Mouse (Mus musculus): ENCODE data around the gene Jdp2.
"Not testable (repeated sequence)": the region's sequence is repeated elsewhere in the genome, so short reads cannot be mapped to it uniquely, and the experiment has no call there.

The Jdp2 gene

DNA sequence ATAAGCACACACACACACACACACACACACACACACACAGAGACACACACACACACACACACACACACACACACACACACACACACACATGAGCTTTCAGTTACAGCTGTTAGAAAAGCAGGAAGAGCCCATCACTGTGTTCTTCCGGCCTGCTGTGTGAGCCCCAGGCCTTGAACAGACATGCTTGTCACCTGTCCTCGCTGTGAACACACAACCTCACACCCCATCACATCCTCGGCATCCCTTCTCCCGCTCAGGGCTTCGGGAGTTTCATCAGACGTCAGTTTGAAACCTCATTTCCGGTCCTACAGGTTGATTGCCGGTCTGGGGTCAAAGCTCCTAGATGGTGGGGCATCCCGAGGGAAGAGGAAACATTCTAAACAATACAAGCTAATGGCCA is 39.1 kb downstream of the Jdp2 start:
- no peak for DNase-seq (ENCODE audit: low read depth)

DNA sequence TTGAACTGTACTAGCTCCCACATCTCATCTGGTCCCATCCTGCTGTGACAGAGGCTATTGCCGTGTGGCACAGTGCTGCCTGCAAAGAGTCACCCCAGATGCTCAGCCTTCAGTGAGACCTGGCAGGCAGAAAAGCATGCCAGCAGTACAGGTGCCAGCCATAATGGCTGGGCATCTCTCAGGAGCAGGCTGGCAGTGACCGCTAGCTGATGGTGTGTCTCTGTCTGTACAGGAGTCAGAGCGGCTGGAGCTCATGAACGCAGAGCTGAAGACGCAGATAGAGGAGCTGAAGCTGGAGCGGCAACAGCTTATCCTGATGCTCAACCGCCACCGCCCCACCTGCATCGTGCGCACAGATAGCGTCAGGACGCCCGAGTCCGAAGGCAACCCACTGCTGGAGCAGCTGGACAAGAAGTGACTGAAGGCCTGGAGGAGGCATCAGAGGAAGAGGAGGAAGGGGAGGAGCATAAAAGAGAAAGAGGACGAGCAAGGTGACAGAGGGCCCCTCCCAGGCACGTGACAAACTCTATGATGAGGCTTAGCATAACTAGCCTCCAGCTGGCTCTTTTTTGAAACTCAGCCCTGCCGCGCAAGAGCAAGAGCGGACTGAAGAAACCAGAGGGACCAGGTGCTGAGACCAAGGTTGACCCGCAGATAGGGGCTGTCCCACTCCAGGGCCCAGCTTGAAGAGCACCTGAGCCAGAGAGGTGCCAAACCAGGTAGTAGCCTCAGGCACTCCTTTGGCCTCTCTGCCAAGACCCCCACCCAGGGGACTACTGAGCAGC is 39.9 kb downstream of the Jdp2 start:
- DNase-seq (ENCODE audit: low read depth) = no peak

DNA sequence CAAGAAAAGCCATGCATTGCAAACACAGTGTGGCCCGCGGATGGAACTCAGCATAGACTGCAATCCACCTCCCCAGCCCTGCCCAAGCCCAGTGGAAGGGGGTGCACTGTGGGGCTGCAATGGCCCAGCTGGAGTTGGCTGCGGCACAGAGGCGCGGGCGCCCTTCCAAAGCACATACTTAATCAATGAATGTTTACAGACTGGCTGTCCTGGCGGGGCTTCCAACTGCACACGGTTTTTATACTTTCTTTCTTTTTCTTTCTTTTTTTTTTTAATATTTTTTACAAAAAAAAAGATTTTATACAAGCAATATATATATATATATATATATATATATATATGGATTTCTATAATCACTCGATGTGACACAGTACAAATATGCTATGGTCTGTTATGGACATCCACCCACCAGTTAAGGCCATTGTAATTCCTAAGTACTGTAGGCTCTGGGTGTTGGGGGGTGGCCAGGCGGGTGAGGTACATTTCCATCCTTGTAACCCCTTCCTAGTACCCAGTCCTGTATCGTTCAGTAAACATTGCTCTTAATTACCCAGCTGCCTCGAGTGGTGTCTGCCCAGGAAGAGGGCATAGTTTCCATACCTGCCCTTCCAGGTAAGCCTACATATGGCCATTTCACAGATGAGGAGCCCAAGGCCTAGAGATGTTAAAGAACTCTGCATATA is 40.6 kb downstream of the Jdp2 start:
- no peak for DNase-seq (ENCODE audit: low read depth)

DNA sequence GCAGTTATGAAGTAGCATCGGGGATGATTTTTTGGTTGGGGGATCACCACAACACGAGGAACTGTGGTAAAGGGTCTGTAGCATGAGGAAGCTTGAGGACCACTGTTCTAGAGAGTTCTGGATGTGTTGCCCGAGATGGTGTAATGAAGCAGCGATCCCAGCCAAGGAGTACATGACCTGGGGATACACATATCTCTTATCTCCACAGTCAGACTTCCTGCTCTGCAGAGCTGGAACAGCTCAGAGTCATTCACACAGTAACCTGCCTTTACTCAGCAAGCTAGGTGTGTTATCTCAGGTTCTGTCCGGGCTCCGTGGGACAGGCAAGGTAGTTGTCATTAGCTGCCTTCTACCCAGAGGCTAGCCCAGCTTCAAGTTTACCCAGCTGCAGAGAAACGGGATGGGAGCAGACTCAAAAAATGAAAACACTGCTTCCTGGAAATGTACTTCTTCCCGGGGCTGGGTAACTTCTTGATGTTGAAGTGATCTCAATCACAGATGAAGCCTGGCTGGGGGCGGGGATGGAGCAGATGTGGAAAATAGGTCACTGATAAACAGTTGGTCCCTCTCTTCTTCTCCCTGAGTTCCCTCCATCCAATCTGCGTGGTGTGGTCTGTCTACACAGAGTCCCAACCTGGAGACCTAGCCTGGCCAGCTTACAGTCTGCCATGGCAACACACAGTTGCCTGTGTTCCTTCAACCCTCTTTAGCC is 42.2 kb downstream of the Jdp2 start:
- DNase-seq (ENCODE audit: low read depth) = peak; percentile 85

DNA sequence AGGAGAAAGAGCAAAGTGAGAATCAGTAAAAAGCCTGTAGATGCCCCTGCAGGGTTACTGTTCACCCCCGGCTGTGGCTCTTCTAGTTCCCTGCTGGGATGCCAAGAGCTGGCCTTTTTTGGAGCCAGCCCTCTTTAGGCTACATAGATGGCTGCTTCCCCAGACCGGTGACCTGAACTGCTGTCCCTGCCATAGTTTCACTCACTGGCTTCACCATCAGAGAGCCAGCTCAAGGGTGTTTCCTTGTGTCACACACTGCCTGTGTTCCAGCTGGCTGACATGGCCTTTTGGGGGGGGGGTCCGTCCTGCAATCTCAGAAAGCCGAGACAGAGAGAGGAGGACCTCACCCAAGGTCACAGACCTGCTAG is 42.7 kb downstream of the Jdp2 start:
- no peak for DNase-seq (ENCODE audit: low read depth)

DNA sequence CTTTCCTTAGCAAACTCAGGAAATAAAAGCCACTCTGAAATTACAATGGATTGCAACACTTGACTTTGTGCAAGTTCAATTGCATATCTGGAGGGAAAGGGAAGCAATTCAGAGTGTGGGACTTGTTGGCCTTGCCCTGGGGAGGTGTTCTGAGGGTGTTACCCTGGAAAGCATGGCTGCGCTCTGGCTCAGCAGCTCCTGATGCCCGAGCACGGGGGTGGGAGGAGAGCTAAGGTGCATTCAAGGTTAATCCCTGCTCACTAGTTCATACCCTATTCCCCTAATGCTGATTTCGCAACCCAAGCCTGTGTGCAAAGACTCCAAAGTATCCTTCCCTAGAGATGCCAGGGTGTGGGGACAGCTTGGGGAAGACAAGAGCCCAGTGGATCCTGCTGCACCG is 44.9 kb downstream of the Jdp2 start:
- DNase-seq (ENCODE audit: low read depth) = peak; percentile 20

DNA sequence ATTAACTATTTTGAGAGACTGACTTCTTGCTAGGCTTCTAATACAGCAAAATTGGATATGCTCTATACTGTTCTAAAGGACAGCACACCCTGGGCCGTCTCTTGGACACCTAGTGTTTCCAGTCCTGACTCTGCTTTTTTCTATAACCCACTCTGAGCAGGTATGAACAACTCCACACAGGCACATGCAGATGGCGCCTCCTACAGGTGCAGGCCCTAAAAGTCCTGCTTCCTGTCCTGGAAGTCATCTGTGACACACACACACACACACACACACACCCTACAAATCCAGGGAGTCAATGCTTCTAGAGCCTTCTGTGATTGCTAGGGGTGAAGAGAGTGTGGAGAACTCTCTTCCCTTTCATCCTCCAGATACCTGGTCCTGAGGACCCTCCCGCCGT is 46.8 kb downstream of the Jdp2 start:
- peak; percentile 68 for DNase-seq (ENCODE audit: low read depth)

DNA sequence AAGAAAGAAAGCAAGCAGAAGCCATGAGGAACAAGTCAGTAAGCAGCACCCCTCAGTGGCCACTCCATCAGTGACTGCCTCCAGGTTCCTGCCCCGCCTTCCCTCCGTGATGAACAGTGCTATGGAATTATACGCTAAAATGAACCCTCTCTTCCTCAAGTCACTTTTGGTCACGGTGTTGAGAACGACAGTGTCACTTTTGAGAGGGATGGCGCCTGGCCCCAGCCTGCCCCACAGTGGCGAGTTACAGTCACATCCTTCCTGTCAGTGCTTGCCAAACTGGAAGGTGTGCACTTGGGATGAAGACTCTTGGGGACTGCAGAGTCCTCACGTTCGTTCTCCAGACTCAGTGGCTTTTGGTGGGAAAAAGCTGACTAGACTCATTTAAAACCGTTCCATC is 48.5 kb downstream of the Jdp2 start:
- peak; percentile 79 for DNase-seq (ENCODE audit: low read depth)

DNA sequence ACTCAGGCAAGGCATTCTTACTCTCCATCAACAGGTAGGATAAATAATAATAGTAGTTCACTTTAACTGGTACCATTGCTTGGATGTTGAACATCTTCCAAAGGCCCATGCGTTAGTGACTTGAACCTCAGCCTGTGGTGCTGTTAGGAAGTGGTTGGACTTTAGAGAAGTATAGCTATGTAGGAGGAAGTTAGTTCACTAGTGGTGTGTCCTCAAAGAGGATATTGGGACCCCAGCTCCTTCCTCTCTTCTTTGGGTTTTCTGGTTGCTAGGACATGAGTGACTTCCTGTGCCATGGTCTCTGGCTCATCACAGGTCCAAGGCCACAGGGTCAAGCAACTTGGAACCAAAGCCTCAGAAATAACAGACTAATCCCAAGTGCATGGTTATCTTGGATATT is 49.1 kb downstream of the Jdp2 start:
- DNase-seq (ENCODE audit: low read depth) = peak; percentile 81

DNA sequence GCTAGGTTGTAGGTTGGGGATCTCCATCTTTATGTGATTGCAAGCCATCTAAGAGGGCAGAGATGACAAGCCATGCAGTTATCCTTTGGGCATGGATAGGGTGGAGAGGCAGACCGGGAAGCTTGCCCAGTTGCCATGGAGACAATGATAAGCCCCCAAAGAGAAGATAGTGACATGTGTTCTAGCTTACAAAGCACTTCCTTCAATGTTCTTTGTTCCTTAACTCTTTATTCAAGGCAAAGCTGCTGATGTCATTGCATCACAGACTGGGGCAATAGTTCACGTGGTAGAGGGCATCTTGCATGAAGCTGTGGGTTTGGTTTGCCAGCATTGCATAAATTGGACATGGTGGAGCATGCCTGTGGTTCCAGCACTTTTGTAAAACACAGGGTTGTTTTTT is 60.5 kb downstream of the Jdp2 start:
- DNase-seq (ENCODE audit: low read depth) = peak; percentile 81

DNA sequence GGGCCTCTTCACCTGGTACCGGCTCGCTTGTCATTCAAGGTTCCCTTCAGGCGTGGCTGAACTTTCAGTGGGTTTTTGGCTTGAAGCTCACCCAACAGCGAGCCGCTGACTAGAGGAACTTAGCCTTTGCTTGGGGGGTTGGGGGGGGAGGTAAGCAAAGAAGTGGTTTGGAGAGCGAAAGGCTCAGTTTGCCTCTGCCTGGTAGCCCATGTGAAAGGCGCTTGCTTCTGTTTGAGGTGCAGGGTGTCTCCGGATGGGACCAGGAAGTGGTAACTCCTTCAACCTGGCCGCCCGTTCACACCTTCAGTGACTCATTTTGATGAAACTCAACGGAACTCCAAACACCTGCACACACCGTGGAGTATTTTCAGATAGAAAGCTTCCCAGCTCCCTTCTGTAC is 62.0 kb downstream of the Jdp2 start:
- no peak for DNase-seq (ENCODE audit: low read depth)

DNA sequence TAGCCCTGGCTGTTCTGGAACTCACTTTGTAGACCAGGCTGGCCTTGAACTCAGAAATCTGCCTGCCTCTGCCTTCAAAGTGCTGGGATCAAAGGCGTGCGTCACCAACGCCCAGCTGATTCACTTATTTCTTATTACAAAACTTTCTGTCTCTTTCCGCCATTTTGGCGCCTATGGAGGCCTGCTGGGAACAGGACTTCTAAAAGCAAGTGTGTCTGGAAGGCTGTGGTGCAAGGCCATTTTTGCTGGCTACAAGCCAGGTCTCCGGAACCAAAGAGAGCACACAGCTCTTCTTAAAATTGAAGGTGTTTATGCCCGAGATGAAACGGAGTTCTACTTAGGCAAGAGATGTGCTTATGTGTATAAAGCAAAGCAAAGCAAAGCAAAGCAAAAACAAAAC is 63.4 kb downstream of the Jdp2 start:
- not testable (repeated sequence) for DNase-seq (ENCODE audit: low read depth)

DNA sequence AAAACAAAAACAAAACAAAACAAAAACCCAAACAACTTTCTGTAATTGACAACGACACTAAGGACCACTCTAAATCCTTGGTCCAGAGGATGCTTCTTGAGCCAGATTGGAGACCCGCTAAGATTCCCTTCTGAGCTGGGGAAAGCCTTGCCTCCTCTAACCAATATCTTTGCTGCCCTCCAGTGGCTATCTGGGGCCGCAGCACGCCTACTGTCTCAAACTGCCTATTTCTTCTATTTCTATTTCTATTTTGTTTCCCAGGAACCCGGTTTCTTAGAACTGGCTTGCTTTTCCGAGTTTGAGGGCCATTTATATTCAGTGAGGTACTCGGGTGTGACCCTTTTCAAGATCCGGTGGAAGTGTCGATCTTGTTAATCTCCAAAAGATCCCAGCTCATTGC is 64.1 kb downstream of the Jdp2 start:
- peak; percentile 82 for DNase-seq (ENCODE audit: low read depth)

DNA sequence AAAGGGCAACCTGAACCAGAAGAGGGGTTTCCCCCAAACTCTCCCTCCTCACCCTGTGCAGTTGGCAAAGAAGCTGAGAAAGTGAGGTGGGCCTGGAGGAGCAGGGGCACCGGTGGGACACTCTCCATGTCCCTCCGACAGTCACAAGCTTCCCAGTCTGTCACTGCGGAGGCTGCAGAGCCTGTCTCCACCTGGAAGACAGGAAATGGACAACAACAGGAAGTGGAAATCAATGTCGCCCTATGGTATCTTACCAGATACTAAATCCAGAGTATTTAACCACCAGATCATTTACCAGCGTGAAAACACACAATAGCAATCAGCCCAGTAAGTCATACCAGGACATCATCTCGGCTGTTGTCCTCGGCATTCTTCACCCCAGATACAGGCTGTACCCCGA is 67.3 kb downstream of the Jdp2 start:
- no peak for DNase-seq (ENCODE audit: low read depth)

DNA sequence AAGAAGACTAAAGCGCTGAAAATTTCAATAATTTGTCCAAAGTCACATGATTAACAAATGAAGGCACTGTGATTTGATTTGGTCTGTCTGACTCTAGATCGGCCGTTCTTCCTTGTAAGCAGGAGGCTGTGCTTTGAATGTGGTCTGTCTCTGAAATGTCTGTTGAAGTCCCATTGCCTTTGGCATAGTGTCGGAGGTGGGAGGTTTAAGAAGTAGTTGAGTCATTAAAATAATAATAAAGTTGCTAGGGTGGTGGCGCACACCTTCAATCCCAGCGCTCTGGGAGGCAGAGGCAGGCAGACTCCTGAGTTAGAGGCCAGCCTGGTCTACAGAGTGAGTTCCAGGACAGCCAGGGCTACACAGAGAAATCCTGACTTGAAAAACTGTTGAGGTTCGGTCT is 68.2 kb downstream of the Jdp2 start:
- no peak for DNase-seq (ENCODE audit: low read depth)

DNA sequence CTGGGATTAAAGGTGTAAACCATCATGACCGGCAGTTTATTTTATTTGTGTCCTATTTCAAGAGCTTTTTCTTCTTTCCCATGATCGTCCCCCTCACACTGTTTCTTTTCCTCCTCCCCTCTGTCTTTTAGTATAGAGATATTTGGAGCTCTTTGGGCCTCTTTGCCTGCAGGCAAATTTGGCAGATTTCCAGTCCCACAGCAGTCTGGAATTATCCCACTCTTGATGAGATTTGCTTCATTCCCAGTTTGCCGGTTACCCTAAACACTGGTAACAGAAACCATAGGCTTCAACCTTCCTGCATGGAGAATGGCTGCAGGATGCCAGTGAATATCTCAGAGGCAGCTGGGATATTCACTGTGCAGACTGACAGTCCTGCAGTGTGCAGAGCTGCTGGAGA is 69.9 kb downstream of the Jdp2 start:
- DNase-seq (ENCODE audit: low read depth) = no peak

DNA sequence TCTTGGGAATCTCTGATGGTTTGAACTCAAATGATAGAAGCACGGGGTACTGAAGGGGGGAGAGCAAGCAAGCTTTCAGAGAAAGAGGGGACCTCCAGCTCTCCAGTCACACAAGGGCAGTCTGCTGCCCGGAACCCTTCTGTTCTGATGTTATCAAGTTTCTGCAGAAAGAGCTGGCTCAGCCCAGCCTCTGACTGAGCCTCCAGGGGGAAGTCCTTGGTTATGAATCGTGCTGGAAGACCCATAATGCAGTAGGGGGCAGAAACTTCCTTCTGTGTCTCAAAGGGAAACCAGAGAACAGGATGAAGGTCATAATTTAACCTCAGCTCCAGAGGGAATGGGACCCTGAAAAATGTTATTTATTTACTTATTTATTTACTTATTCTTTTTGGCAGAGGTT is 71.3 kb downstream of the Jdp2 start:
- DNase-seq (ENCODE audit: low read depth) = peak; percentile 83

DNA sequence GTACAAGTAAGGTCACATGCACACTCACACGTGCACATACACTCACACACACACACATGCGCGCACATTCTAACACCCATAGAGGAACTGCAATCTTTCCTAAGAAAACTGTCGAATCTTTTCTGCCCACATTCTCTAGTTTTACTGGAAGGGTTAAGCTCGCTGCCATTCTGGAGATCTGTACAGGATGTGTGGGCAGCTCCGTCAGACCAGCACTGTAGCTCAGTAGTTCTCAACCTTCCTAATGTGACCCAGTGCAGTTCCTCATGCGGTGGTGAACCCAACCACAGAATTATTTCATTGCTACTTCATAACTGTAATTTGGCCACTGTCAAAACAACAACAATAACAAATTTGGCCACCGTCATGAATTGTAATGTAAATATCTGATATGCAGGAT is 75.1 kb downstream of the Jdp2 start:
- peak; percentile 68 for DNase-seq (ENCODE audit: low read depth)

DNA sequence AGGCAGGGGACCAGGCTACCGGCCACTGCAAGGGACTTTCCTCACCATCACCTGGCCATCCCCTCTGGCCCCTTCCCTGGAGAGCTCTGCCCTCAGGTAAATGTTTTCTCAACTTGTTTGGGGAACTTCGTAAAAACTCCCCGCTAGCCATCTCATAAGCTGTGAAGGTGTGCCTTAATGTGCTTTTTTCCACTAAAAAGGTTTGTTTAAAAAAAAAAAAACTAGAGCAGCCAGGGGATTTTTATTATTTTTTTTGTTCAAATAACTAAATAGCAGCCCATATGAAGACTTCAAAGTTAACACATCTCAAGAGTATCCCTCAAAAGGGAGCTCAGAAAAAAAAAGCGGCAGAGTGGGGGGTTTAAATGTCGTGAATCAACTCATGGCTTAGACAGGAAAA is 80.3 kb downstream of the Jdp2 start:
- no peak for DNase-seq (ENCODE audit: low read depth)

DNA sequence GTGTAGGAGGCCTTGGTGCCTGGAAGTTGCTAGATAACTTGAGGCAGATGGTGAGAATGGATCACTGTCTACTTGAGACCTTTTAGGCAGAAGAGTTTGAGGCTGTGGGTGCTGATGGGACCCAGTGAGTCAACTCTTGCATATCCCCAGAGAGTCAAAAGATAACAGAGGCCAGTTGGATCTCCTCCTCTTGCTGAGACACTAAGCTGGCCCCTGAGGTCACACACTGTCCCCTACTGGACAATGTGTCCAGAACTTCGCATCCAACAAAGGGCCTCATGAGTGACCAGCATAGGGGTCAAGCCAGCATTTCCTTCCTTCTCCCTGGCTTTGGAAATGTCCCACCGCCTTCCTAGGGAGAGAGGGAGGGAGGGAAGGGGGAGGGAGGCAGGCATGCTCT is 81.0 kb downstream of the Jdp2 start:
- no peak for DNase-seq (ENCODE audit: low read depth)

DNA sequence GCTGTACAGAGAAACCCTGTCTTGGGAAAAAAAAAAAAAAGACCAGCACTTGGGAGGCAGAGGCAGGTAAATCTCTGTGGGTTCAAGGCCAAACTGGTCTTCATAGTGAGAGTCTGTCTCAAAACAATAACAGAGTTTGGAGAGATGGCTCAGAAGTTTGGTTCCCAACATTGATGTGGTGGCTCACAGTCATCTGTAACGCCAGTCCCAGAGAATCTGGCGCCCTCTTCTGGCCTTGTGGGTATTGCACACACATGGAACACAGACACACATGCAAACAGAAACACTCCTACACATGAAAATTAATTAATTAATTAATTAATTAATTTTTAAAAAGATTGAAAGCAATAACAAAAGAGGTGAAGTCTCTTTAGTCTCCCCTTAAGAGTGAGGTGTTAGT is 83.5 kb downstream of the Jdp2 start:
- DNase-seq (ENCODE audit: low read depth) = peak; percentile 18

DNA sequence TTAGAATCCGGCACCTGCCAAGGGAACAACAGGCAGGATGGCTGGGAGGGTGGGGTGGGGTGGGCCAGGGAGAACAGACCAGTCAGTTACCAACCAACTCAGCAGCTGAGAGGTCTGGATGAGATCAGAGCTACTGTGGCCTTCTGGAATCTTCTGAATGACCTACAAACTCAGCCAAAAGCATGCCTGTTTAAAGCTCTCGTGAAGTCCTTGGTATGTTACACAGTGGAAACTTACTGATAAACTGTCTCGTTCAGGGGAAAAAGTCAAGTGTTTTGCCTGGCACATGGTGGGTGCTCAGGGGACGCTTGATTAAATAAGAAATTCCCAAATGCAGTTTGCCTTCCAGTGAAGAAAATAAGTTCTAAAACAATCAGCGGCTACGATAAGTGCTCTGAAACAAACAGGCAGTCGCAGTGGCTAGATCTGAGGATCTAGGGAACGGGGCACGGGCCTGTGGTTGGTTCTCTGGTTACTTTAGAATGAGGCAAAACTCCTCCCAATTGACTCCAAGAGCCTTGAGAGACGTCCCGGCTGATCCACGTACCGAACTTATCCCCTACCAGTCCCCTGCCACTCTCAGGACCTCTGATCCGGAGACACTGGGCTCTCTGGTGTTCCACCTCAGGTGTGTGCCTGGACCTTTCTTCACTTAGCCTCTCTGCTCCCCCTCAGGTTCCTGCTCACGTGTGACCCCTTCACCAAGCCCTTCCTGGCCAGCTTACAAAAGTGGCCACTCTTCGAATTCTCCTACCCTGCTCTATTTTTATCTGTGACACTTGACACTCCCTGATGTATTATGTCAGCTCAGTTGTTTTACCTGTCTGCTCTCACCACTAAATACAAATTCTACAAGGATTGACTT is 85.8 kb downstream of the Jdp2 start:
- no peak for DNase-seq (ENCODE audit: low read depth)
